ENCODE assay signal across 7 mouse cellular contexts in genomic region chr7:128739462-128740277, GRCm38 (mm10). TPM values are rescaled to one million over a fixed set of nuclear protein-coding genes. Genes with fewer than 3 reads are reported as not detected.
DNase-seq lines count a peak whose midpoint lies in the region; ATAC-seq and TF ChIP-seq lines count a peak whose summit lies in the region.

No protein-coding gene starts in this region.

- H3K9me3 ChIP-seq in heart, embryonic 16.5 days (replicated peaks; ENCODE audit: control insufficient read depth, low read length), result peaks cover 2% of the 10 kb centered on the region

- ATAC-seq in erythroblast, adult 5-6 weeks (replicated peaks; ENCODE audit: low FRiP score, poor library complexity, severe bottlenecking), result peak; percentile 22; the same call in 1 of the 2 replicates
- peak; percentile 37 for ATAC-seq in heart, embryonic 16.5 days (replicated peaks; ENCODE audit: extremely low read depth, insufficient read depth, low FRiP score)
- ATAC-seq in megakaryocyte, adult 5-6 weeks (ENCODE audit: poor library complexity, severe bottlenecking), result peak; percentile 71

- H3K4me2 ChIP-seq in heart, embryonic 16.5 days (ENCODE audit: low read depth, low read length), result peak overlapping the region; percentile 97

- under 1% methylated on average over 79 of the region's 80 CpGs for WGBS in heart, embryonic 16.5 days
- under 1% methylated on average over 80 of the region's 80 CpGs for WGBS in spleen, adult 2 months

- TF ChIP-seq CTCF in spleen, adult 2 months (IDR thresholded peaks at IDR 0.05; ENCODE audit: extremely low read depth, insufficient read depth, insufficient read length, insufficient replicate concordance), result no peak

- peaks cover 15% of the 10 kb centered on the region for H3K4me1 ChIP-seq in heart, embryonic 16.5 days (ENCODE audit: control insufficient read depth, insufficient read depth, low read length)
- H3K4me1 ChIP-seq in spleen, adult 2 months (ENCODE audit: control insufficient read depth, insufficient read depth, insufficient read length), result peaks cover 8% of the 10 kb centered on the region; the same call in 1 of the 2 replicates

- H3K27me3 ChIP-seq in heart, embryonic 16.5 days (ENCODE audit: control insufficient read depth, insufficient read depth, low read length), result no peaks in the 10 kb centered on the region
- H3K27me3 ChIP-seq in spleen, adult 2 months (ENCODE audit: control insufficient read depth, insufficient read depth, low read length), result no peaks in the 10 kb centered on the region

- TF ChIP-seq POLR2A in spleen, adult 2 months (IDR thresholded peaks at IDR 0.05; ENCODE audit: low read depth, low read length), result peak; percentile 19; the same call in 1 of the 2 replicates

- peak; percentile 26 to 44 for DNase-seq in CD8-positive naive resting alpha-beta T cell, adult 2 months (ENCODE audit: low read depth in 2 of 2, low spot score in 2 of 2)
- DNase-seq in ZHBTc4 (ENCODE audit: low read depth, low spot score), result peak; percentile 34
- peak; percentile 57 for DNase-seq in kidney, postnatal 14 days
- DNase-seq in spleen, adult 2 months (ENCODE audit: low read depth in 1 of 2, low spot score in 2 of 2), result peak in 1 of 2 experiments; percentile 52

- peak overlapping the region; percentile 99 for H3K9ac ChIP-seq in heart, embryonic 16.5 days (ENCODE audit: low read length)

- peaks cover 2% of the 10 kb centered on the region; the same call in 1 of the 2 replicates for H3K36me3 ChIP-seq in heart, embryonic 16.5 days (ENCODE audit: control insufficient read depth, insufficient read depth)
- H3K36me3 ChIP-seq in spleen, adult 2 months (ENCODE audit: control insufficient read depth, insufficient read depth, low read length), result no peaks in the 10 kb centered on the region

- peak overlapping the region; percentile 99 for H3K4me3 ChIP-seq in heart, embryonic 16.5 days (ENCODE audit: low read length)
- peak overlapping the region; percentile 99 for H3K4me3 ChIP-seq in spleen, adult 2 months (ENCODE audit: extremely low read depth, insufficient read depth, insufficient read length)

- H3K27ac ChIP-seq in heart, embryonic 16.5 days (ENCODE audit: low read length), result peak overlapping the region; percentile 91
- H3K27ac ChIP-seq in spleen, adult 2 months (ENCODE audit: insufficient read depth, low read length), result peak overlapping the region; percentile 95

RNA-seq across cellular contexts. Expression of gene Mcmbp, which starts 0.6 kb away (rescaled TPM):
- 22.8 and 44.6 TPM in 2 replicates for total RNA-seq in erythroblast, adult 5-6 weeks (2015; ENCODE audit: low replicate concordance)
- 14.5 and 16.8 TPM in 2 replicates for total RNA-seq in erythroblast, adult 5-6 weeks (2017; ENCODE audit: low replicate concordance)
- 37.9 and 38.5 TPM in 2 replicates for polyA plus RNA-seq in heart, embryonic 16.5 days (2015; fragmentation: Nextera tagmentation; extraction: Ambion mirVana)
- total RNA-seq in megakaryocyte, adult 5-6 weeks (2015), result 127 and 133 TPM in 2 replicates
- 77.4 and 95.5 TPM in 2 replicates for total RNA-seq in megakaryocyte, adult 5-6 weeks (2017)
- 23.9 and 34.8 TPM in 2 replicates for polyA plus RNA-seq in spleen, adult 2 months (2012; rRNA removed)

RNA-seq across cellular contexts. Expression of gene Sec23ip, which starts 5.1 kb away (rescaled TPM):
- total RNA-seq in erythroblast, adult 5-6 weeks (2015; ENCODE audit: low replicate concordance), result 11.7 and 32.0 TPM in 2 replicates
- 16.2 and 17.3 TPM in 2 replicates for total RNA-seq in erythroblast, adult 5-6 weeks (2017; ENCODE audit: low replicate concordance)
- polyA plus RNA-seq in heart, embryonic 16.5 days (2015; fragmentation: Nextera tagmentation; extraction: Ambion mirVana), result 27.8 and 28.8 TPM in 2 replicates
- 29.1 and 41.2 TPM in 2 replicates for total RNA-seq in megakaryocyte, adult 5-6 weeks (2015)
- total RNA-seq in megakaryocyte, adult 5-6 weeks (2017), result 36.6 and 41.5 TPM in 2 replicates
- polyA plus RNA-seq in spleen, adult 2 months (2012; rRNA removed), result 26.5 and 35.6 TPM in 2 replicates
